Comparison of ENCODE assay signal across 17 mouse cellular contexts in the genomic region with DNA sequence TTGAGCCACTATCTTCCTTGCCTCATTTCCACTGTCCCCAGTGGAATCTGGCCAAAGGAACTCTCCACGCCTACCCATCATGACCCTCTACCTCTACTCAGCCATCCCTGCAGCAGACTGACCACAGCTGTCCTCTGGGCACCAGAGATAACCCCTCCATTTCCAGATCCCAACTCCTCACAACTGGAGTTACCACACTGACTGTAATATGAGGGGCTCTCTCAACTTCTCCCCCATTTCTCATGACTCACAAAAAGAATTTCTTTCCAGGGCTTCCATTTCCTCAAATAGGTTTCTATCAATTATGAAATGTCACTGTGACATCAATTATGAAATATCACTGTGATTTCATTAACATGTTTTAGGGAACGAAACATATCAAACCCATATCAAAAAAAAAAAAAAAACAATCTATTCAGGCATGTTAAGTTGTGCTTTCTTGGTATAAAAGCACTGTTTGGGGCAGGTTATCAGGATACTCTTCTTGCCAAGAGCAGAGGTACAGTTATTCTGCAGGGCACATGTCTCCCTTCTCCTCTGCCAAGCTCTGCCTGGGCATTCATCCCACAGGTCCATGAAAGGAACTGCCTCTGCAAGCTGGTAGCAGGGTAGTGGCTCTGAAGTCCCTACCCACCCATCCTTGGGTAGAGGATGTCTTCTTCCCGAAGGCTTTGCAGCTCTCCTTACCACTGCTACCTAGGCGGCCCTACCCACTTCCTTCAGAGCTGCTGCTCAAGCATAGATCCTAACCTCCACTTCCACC. TPM values are rescaled to one million over a fixed set of nuclear protein-coding genes. Genes with fewer than 3 reads are reported as not detected.
DNase-seq lines count a peak whose midpoint lies in the region; ATAC-seq and TF ChIP-seq lines count a peak whose summit lies in the region.
"Had no signal": no experiment of that assay in that cellular context is flagged by ENCODE, and none has a peak within 500 bp of the region (broad histone marks: within the 10 kb centered on the region; RNA-seq: fewer than 3 reads in every experiment).

No protein-coding gene starts in this region.

- peak; percentile 24 to 40 for DNase-seq in spleen, postnatal 36 days (ENCODE audit: low spot score in 2 of 2)
- DNase-seq in spleen, postnatal 4 days (ENCODE audit: low spot score in 2 of 2), result no peak
- peak; percentile 48 to 65 for DNase-seq in cerebellum, adult 2 months
- DNase-seq in thymus, postnatal 0 days (ENCODE audit: low spot score), result no peak
- DNase-seq: liver, postnatal 0 days; lung, postnatal 4 days; midbrain, embryonic 14.5 days; thymus, postnatal 14 days had no signal

- TF ChIP-seq CTCF in cerebellum, adult 2 months (IDR thresholded peaks at IDR 0.05; ENCODE audit: borderline replicate concordance, insufficient read depth, low read depth, low read length), result no peak

- no peaks in the 10 kb centered on the region; the same call in 1 of the 2 replicates for H3K4me1 ChIP-seq in cerebellum, adult 2 months (ENCODE audit: control insufficient read depth, insufficient read depth, low read length)
- H3K4me1 ChIP-seq: embryonic facial prominence, embryonic 15.5 days; forebrain, embryonic 13.5 days; heart, embryonic 13.5 days; hindbrain, embryonic 13.5 days; intestine, embryonic 15.5 days; kidney, embryonic 15.5 days had no signal

- no peak overlapping the region for H3K4me3 ChIP-seq in cerebellum, adult 2 months (replicated peaks; ENCODE audit: insufficient read depth, low read depth, low read length)
- H3K4me3 ChIP-seq: embryonic facial prominence, embryonic 15.5 days; forebrain, embryonic 13.5 days; heart, embryonic 13.5 days; hindbrain, embryonic 13.5 days; intestine, embryonic 15.5 days; kidney, embryonic 15.5 days had no signal

- no peaks in the 10 kb centered on the region for H3K27me3 ChIP-seq in cerebellum, adult 2 months (ENCODE audit: control insufficient read depth, insufficient read depth, low read length)
- H3K27me3 ChIP-seq: embryonic facial prominence, embryonic 15.5 days; forebrain, embryonic 13.5 days; intestine, embryonic 15.5 days; kidney, embryonic 15.5 days had no signal

- TF ChIP-seq POLR2A in cerebellum, adult 2 months (IDR thresholded peaks at IDR 0.05; ENCODE audit: borderline replicate concordance, insufficient read depth, low read length), result no peak

- 66% methylated on average over 4 of the region's 4 CpGs for WGBS in cerebellum, adult 2 months

- no peak overlapping the region for H3K27ac ChIP-seq in cerebellum, adult 2 months (ENCODE audit: insufficient read depth, low read length)
- H3K27ac ChIP-seq: embryonic facial prominence, embryonic 15.5 days; forebrain, embryonic 13.5 days; heart, embryonic 13.5 days; hindbrain, embryonic 13.5 days; intestine, embryonic 15.5 days; kidney, embryonic 15.5 days had no signal

- peak; percentile 88 for ATAC-seq in granulocyte monocyte progenitor cell, adult 5-6 weeks (replicated peaks; ENCODE audit: poor library complexity, severe bottlenecking)
- no peak for ATAC-seq in activated CD4-positive, CD25-positive, alpha-beta regulatory T cell, adult 4 months
- no peak for ATAC-seq in megakaryocyte-erythroid progenitor cell, adult 5-6 weeks (replicated peaks; ENCODE audit: low FRiP score, low TSS enrichment, poor library complexity, severe bottlenecking)
- ATAC-seq: forebrain, embryonic 13.5 days; intestine, embryonic 15.5 days; liver, postnatal 0 days had no signal

RNA-seq across cellular contexts. Expression of a gene that starts 10.1 kb away (rescaled TPM):
- 0.27 and 0.62 TPM in 2 replicates for polyA plus RNA-seq in cerebellum, adult 2 months (2012; rRNA removed)
- 84.9 and 95.4 TPM in 2 replicates for total RNA-seq in granulocyte monocyte progenitor cell, adult 5-6 weeks (2014; fragmentation: Nextera tagmentation)
- total RNA-seq in granulocyte monocyte progenitor cell, adult 5-6 weeks (2017), result 52.9 and 61.4 TPM in 2 replicates
- under 1 TPM in 1 of 2 experiments, not detected in 1; 0.84 TPM for polyA plus RNA-seq in activated CD4-positive, CD25-positive, alpha-beta regulatory T cell, adult 4 months (2017; shearing (Covaris generic))
- 3.5 and 4.3 TPM in 2 replicates for polyA plus RNA-seq in thymus, postnatal 0 days (2015; fragmentation: Nextera tagmentation; extraction: Ambion mirVana)
- total RNA-seq in megakaryocyte-erythroid progenitor cell, adult 5-6 weeks (2014; fragmentation: Nextera tagmentation), result 8.6 and 18.4 TPM in 2 replicates
- 6.5 and 18.9 TPM in 2 replicates for total RNA-seq in megakaryocyte-erythroid progenitor cell, adult 5-6 weeks (2017)

RNA-seq across cellular contexts. Expression of a gene that starts 38.6 kb away (rescaled TPM):
- 6.6 and 8.4 TPM in 2 replicates for polyA plus RNA-seq in cerebellum, adult 2 months (2012; rRNA removed)
- total RNA-seq in granulocyte monocyte progenitor cell, adult 5-6 weeks (2014; fragmentation: Nextera tagmentation), result 0.47 TPM in 1 of 2 replicates, not detected in the other
- 1.3 TPM in 1 of 2 replicates, not detected in the other for total RNA-seq in granulocyte monocyte progenitor cell, adult 5-6 weeks (2017)
- polyA plus RNA-seq in activated CD4-positive, CD25-positive, alpha-beta regulatory T cell, adult 4 months (2017; shearing (Covaris generic)), result under 1 TPM in 1 of 2 experiments, not detected in 1; 0.30 TPM
- 3.1 and 3.4 TPM in 2 replicates for polyA plus RNA-seq in thymus, postnatal 0 days (2015; fragmentation: Nextera tagmentation; extraction: Ambion mirVana)
- total RNA-seq in megakaryocyte-erythroid progenitor cell, adult 5-6 weeks (2014; fragmentation: Nextera tagmentation), result not detected in 2 replicates
- not detected in 2 replicates for total RNA-seq in megakaryocyte-erythroid progenitor cell, adult 5-6 weeks (2017)

Comparison
In these comparisons a context has a peak if more than half of its experiments do, and no peak if none do; other contexts are left out.
1. DNase-seq: peak in spleen, postnatal 36 days (2 of 2) and cerebellum, adult 2 months (2 of 2); none in spleen, postnatal 4 days (0 of 2) and thymus, postnatal 0 days (single experiment).